Mouse (Mus musculus) T-helper 17 cell (primary cell): ENCODE results near the gene Fuca2.

ENCODE experiments used
- in situ Hi-C, 2 experiments: fragments of 300-600 bp; cut with MboI, MseI; formaldehyde crosslinking; loops; 1 replicate in 1 of 2; 2 replicates in 1 of 2; pipeline ENCODE4 v1.15.1; 2025; ENCODE audit warnings: high pct_unique_total_duplicates in 2 of 2

Fuca2 gene

GRCm38 (mm10) chr10:13528155-13528554 is 28.8 kb downstream of the Fuca2 start:
- in situ Hi-C loops = no loop called here

- in situ Hi-C loops = no loop called here
Measured at GRCm38 (mm10) chr10:13534751-13535150, 35.4 kb downstream of the Fuca2 start.

GRCm38 (mm10) chr10:13536706-13537105 is 37.4 kb downstream of the Fuca2 start:
- in situ Hi-C loops = no loop called here

- in situ Hi-C loops = no loop called here
Measured at GRCm38 (mm10) chr10:13539769-13540333, 40.5 kb downstream of the Fuca2 start.

GRCm38 (mm10) chr10:13541721-13542120 is 42.4 kb downstream of the Fuca2 start:
- in situ Hi-C loops = no loop called here

- in situ Hi-C loops = loop anchor here (10.0 to 25.0 kb wide), 3 partner anchors 312 to 1134 kb away; partner anchors contain the start of gene Aig1 (in 1 of the 2)
Measured at GRCm38 (mm10) chr10:13552646-13553497, 53.5 kb downstream of the Fuca2 start, which contains the start of the genes Adat2 and Pex3. Adat2 (plus strand) TSS chr10:13552894. Pex3 (minus strand) TSS chr10:13553142.

GRCm38 (mm10) chr10:13553498-13553985 is 54.2 kb downstream of the Fuca2 start:
- in situ Hi-C loops = loop anchor here (10.0 to 25.0 kb wide), 3 partner anchors 311 to 1134 kb away; partner anchors contain the start of gene Aig1 (in 1 of the 2)

GRCm38 (mm10) chr10:13554316-13554715 is 55.0 kb downstream of the Fuca2 start:
- in situ Hi-C loops = loop anchor here (10.0 to 25.0 kb wide), 3 partner anchors 310 to 1133 kb away; partner anchors contain the start of gene Aig1 (in 1 of the 2)

- in situ Hi-C loops = loop anchor here (5.0 to 25.0 kb wide), 3 partner anchors 752 to 1127 kb away; no protein-coding TSS in a partner anchor
Measured at GRCm38 (mm10) chr10:13560014-13560674, 60.8 kb downstream of the Fuca2 start.

- in situ Hi-C loops = loop anchor here (5.0 to 25.0 kb wide), 4 partner anchors 628 to 1123 kb away; no protein-coding TSS in a partner anchor
Measured at GRCm38 (mm10) chr10:13564364-13565079, 65.2 kb downstream of the Fuca2 start.

GRCm38 (mm10) chr10:13565080-13565448 is 65.7 kb downstream of the Fuca2 start:
- in situ Hi-C loops = loop anchor here (5.0 to 25.0 kb wide), 3 partner anchors 627 to 1122 kb away; no protein-coding TSS in a partner anchor

GRCm38 (mm10) chr10:13566393-13566792 is 67.1 kb downstream of the Fuca2 start:
- in situ Hi-C loops = loop anchor here (5.0 to 25.0 kb wide), 3 partner anchors 626 to 1121 kb away; no protein-coding TSS in a partner anchor
